Mouse (Mus musculus): ENCODE measurements around the gene Gm9887.

- TF ChIP-seq CTCF (IDR thresholded peaks at IDR 0.05; ENCODE audit: low read depth, low read length) (no peak), POLR2A (IDR thresholded peaks at IDR 0.05; ENCODE audit: insufficient read depth, low read length) (no peak)
Observed at GRCm38 (mm10) chr12:69410767-69411166, 38.5 kb upstream of the Gm9887 start.

Measured in ES-Bruce4 (cell line).